In genomic region chr7:126332691-126333090, GRCm38 (mm10) we compare ENCODE assay signal across 14 mouse cellular contexts.
"Had no signal": no experiment of that assay in that cellular context is flagged by ENCODE, and none has a peak within 500 bp of the region (broad histone marks: within the 10 kb centered on the region; RNA-seq: fewer than 3 reads in every experiment).

No protein-coding gene starts in this region.

- H3K27ac ChIP-seq: kidney, embryonic 15.5 days; limb, embryonic 13.5 days; liver, embryonic 14.5 days; lung, embryonic 15.5 days; midbrain, embryonic 12.5 days; neural tube, embryonic 13.5 days had no signal

- H3K27me3 ChIP-seq: kidney, embryonic 15.5 days; limb, embryonic 13.5 days; lung, embryonic 15.5 days; midbrain, embryonic 12.5 days; neural tube, embryonic 13.5 days had no signal

- DNase-seq: kidney, adult 18-20 months; kidney, postnatal 14 days; layer of hippocampus, postnatal 36 days; left cerebral cortex, postnatal 4 days; retina, postnatal 1 day; right cerebral cortex, postnatal 14 days; thymus, postnatal 4 days had no signal

- H3K36me3 ChIP-seq: kidney, embryonic 15.5 days; limb, embryonic 13.5 days; lung, embryonic 15.5 days; midbrain, embryonic 12.5 days; neural tube, embryonic 13.5 days had no signal

- H3K4me3 ChIP-seq: kidney, embryonic 15.5 days; limb, embryonic 13.5 days; lung, embryonic 15.5 days; midbrain, embryonic 12.5 days; neural tube, embryonic 13.5 days had no signal

- H3K4me2 ChIP-seq: kidney, embryonic 15.5 days; limb, embryonic 13.5 days; lung, embryonic 15.5 days; midbrain, embryonic 12.5 days; neural tube, embryonic 13.5 days had no signal

- ATAC-seq: midbrain, embryonic 16.5 days had no signal

- H3K9me3 ChIP-seq: kidney, embryonic 15.5 days; limb, embryonic 13.5 days; lung, embryonic 15.5 days; midbrain, embryonic 12.5 days; neural tube, embryonic 13.5 days had no signal

- H3K9ac ChIP-seq: kidney, embryonic 15.5 days; limb, embryonic 13.5 days; liver, embryonic 14.5 days; lung, embryonic 15.5 days; midbrain, embryonic 12.5 days; neural tube, embryonic 13.5 days had no signal

- H3K4me1 ChIP-seq: kidney, embryonic 15.5 days; limb, embryonic 13.5 days; lung, embryonic 15.5 days; midbrain, embryonic 12.5 days; neural tube, embryonic 13.5 days had no signal
